Mouse (Mus musculus) stomach, embryonic 15.5 days (tissue): ENCODE measurements around the gene Gatm. TPM values are rescaled to one million over a fixed set of nuclear protein-coding genes. Genes with fewer than 3 reads are reported as not detected.
A peak's percentile ranks its signal among the peaks of the same experiment; 100 is the strongest.

Experiments used
- ATAC-seq: fragments of 200-750 bp; cut with Nextera tagmentation; 2 replicates; pipeline ENCODE4 v1.8.0; 2017; ENCODE audit warnings: low read depth, moderate number of reproducible peaks, moderate TSS enrichment; ENCODE audit not compliant: insufficient read depth, low FRiP score
- H3K27ac ChIP-seq: fragments of 300-500 bp; sonication (generic); 2 replicates; pipeline ENCODE4 v1.5.1; 2015; ENCODE audit warnings: mild to moderate bottlenecking, inconsistent platforms
- H3K27me3 ChIP-seq: fragments of 300-500 bp; sonication (generic); replicated peaks from 2 replicates; pipeline ENCODE4 v1.6.1; 2015; ENCODE audit warnings: inconsistent platforms
- H3K36me3 ChIP-seq: fragments of 300-500 bp; sonication (generic); 2 replicates; pipeline ENCODE4 v1.6.1; 2015; ENCODE audit warnings: inconsistent platforms
- H3K4me1 ChIP-seq: fragments of 300-500 bp; sonication (generic); 2 replicates; pipeline ENCODE4 v1.6.1; 2015; ENCODE audit warnings: inconsistent platforms
- H3K4me2 ChIP-seq: fragments of 300-500 bp; sonication (generic); 2 replicates; pipeline ENCODE4 v1.6.1; 2015; ENCODE audit warnings: mild to moderate bottlenecking, inconsistent platforms
- H3K4me3 ChIP-seq: fragments of 300-500 bp; sonication (generic); replicated peaks from 2 replicates; pipeline ENCODE4 v1.5.1; 2015; ENCODE audit warnings: inconsistent platforms
- H3K9ac ChIP-seq: fragments of 300-500 bp; sonication (generic); 2 replicates; pipeline ENCODE4 v1.6.1; 2015; ENCODE audit warnings: inconsistent platforms
- H3K9me3 ChIP-seq: fragments of 300-500 bp; sonication (generic); 2 replicates; pipeline ENCODE4 v1.6.1; 2016; ENCODE audit warnings: inconsistent platforms
- WGBS: fragments of 180-500 bp; shearing (Covaris S2); methylation state at CpG from one replicate; pipeline ENCODE4 v1.1.7; 2015; 5-methylcytosine and 5-hydroxymethylcytosine counted together
- microRNA counts: library from miRNA; unstranded; fragments of <30 nt; microRNA quantifications from one replicate; lab custom pipeline; 2016
- microRNA-seq: library from miRNA; unstranded; fragments of <30 nt; microRNA quantifications from one replicate; pipeline ENCODE4, GENCODE M21; 2016
- polyA plus RNA-seq: library from polyadenylated mRNA; unstranded; fragments of >200 nt; fragmentation: Nextera tagmentation; extraction: Ambion mirVana; gene quantifications from 2 replicates; pipeline ENCODE4 v1.2.1, GENCODE M21; 2015

The Gatm gene
- polyA plus RNA-seq, 1 experiment from 2014 or later = 22.4 TPM

DNA sequence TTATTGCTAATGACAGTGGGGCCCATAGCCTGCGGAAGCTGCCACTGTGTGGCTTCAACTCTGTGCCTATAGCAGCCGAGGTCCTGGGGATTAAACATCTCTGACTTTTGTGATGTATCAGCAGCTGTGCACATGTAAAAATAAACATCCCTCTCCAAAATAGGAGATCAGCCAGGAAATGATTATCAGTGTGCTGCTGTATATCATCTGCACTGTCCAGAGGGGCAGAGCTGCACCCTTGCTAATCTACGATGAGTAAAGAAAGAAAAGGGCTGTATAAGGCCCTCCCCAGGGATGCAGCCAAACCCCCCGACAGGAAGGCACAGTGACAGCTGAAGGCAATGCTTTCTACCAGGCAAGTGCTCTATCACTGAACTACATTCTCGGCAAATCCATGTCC lies 34.8 kb downstream of the Gatm start:
- ATAC-seq = 0 out of 2 replicates have a peak, but pooled peaks have one; percentile 50
- H3K4me2 ChIP-seq = peak overlapping the region; percentile 20; the same call in 1 of the 2 replicates
- H3K4me3 ChIP-seq = no peak overlapping the region
- WGBS = 20% methylated on average over 5 of the region's 5 CpGs
- no peaks in the 10 kb centered on the region for H3K27me3 ChIP-seq
- H3K9me3 ChIP-seq = no peaks in the 10 kb centered on the region
- H3K4me1 ChIP-seq = 0 out of 2 replicates have a peak, but pooled peaks cover 2% of the 10 kb centered on the region
- H3K36me3 ChIP-seq = no peaks in the 10 kb centered on the region
- H3K9ac ChIP-seq = no peak overlapping the region
- no peak overlapping the region for H3K27ac ChIP-seq

DNA sequence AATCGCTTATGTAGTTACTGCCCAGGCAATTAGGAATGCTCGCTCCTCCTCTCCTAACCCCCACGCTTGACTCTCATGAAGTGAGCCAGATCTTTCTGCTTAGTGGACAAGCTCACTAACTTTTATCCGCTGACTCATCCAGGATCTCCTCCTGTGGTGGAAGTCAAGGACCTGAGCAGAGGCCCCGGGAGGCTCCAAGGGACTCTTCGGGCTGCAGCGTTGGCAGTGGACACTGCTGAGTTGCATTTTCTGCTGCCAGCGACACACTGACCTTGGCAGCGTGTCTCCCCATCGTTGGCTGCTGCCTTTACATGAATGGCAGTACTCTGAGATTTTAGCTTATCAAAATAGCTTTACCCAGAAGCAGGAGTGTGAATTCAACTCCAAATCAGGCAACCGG lies 35.6 kb downstream of the Gatm start:
- Histone ChIP-seq H3K4me2 (no peak overlapping the region), H3K27me3 (no peaks in the 10 kb centered on the region), H3K36me3 (no peaks in the 10 kb centered on the region), H3K27ac (no peak overlapping the region), H3K4me3 (no peak overlapping the region), H3K9ac (no peak overlapping the region), H3K9me3 (no peaks in the 10 kb centered on the region), H3K4me1 (0 out of 2 replicates have a peak, but pooled peaks cover 2% of the 10 kb centered on the region)
- ATAC-seq = no peak
- 69% methylated on average over 11 of the region's 11 CpGs for WGBS

DNA sequence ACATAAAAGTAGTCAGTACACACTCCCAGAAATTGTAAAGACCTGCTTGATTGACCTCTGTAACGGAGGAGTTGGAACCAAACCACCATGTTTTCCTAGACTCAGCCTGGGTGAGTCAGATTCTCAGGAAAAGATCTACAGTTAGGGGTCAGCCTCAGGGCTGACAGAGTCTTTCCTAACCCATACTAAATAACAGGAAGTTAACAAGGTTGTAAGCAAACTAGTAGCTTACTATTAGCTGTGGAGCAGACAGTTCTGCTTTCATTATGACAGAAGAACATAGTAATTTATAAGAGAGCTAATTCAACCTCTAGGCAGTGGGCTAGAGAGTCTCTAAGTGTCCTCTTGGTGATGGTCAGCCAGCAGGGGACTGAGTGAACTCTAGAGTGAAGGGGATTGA lies 38.7 kb downstream of the Gatm start:
- Histone ChIP-seq H3K4me2 (no peak overlapping the region), H3K4me3 (no peak overlapping the region), H3K27ac (no peak overlapping the region), H3K4me1 (0 out of 2 replicates have a peak, but pooled peaks cover 2% of the 10 kb centered on the region), H3K9ac (no peak overlapping the region), H3K36me3 (no peaks in the 10 kb centered on the region), H3K9me3 (no peaks in the 10 kb centered on the region), H3K27me3 (no peaks in the 10 kb centered on the region)
- ATAC-seq = no peak
- 62% methylated on average over 1 of the region's 1 CpGs for WGBS

DNA sequence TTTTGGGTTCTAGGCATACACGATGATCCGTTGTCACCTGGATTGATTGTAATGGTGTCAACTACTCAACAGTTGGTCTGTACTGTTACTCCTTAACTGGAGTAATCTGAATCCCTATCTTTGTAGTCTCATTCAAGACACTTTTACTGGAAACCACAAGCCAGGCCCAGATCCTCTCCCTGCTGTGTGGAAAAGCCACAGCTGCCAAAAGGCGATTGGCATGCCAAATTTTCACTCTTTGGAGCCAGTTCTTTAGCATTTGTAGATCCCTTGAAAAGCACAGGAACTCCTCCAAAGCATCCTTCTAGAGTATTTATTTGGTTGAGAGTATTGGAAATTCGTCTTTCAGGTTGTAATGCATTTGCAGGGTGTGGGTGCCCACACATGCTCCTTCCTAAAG lies 39.8 kb downstream of the Gatm start:
- H3K9ac ChIP-seq = no peak overlapping the region
- no peak overlapping the region for H3K27ac ChIP-seq
- H3K4me3 ChIP-seq = no peak overlapping the region
- H3K4me2 ChIP-seq = no peak overlapping the region
- no peaks in the 10 kb centered on the region for H3K9me3 ChIP-seq
- no peaks in the 10 kb centered on the region for H3K4me1 ChIP-seq
- no peak for ATAC-seq
- WGBS = 74% methylated on average over 4 of the region's 4 CpGs
- no peaks in the 10 kb centered on the region for H3K36me3 ChIP-seq
- H3K27me3 ChIP-seq = no peaks in the 10 kb centered on the region

DNA sequence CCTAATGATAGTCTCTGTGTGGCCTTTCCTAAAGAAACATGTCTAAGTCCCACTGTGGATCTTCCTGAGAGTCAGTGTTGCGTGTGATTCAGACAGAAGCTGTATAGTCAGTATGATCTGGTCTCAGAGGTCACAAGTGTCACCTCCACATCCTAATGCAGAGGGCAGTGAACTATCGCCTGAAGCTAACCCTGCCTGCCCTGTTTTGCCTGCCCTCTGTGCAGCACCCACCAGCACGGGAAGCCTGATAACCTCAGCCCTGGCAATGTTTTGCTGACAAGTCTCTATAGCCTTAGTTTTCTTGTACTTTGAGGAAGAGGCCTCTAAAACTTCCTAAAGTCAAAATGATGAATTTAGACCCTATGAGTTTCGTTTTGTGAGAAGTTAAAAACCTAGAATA lies 40.7 kb downstream of the Gatm start:
- H3K4me3 ChIP-seq = no peak overlapping the region
- no peak overlapping the region for H3K27ac ChIP-seq
- no peaks in the 10 kb centered on the region for H3K9me3 ChIP-seq
- H3K4me1 ChIP-seq = no peaks in the 10 kb centered on the region
- no peak overlapping the region for H3K4me2 ChIP-seq
- no peak overlapping the region for H3K9ac ChIP-seq
- no peak for ATAC-seq
- 64% methylated on average over 4 of the region's 4 CpGs for WGBS
- H3K36me3 ChIP-seq = no peaks in the 10 kb centered on the region
- no peaks in the 10 kb centered on the region for H3K27me3 ChIP-seq

DNA sequence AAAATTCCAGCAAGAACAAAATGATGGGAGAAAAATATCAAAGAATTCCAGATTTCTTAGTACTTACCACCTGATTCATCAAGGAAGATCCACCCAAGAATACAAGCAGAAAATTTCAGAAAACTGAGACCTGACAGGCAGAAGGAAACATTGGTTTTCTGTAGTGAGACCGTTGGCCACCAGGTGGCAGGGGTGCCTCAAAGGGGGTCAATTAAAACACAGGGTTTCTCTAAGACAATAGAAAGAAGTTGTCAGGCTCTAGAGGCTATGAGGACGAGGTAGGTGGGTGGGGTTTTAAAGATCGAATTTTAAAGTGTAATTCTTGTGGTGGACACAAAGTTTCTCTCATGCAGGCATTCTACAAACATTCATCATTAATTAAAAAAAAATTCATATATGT lies 41.7 kb downstream of the Gatm start:
- Histone ChIP-seq H3K27ac (no peak overlapping the region), H3K4me3 (no peak overlapping the region), H3K9me3 (no peaks in the 10 kb centered on the region), H3K4me2 (no peak overlapping the region), H3K4me1 (no peaks in the 10 kb centered on the region), H3K27me3 (no peaks in the 10 kb centered on the region), H3K36me3 (no peaks in the 10 kb centered on the region), H3K9ac (no peak overlapping the region)
- ATAC-seq = no peak
- WGBS = 12% methylated on average over 3 of the region's 3 CpGs

DNA sequence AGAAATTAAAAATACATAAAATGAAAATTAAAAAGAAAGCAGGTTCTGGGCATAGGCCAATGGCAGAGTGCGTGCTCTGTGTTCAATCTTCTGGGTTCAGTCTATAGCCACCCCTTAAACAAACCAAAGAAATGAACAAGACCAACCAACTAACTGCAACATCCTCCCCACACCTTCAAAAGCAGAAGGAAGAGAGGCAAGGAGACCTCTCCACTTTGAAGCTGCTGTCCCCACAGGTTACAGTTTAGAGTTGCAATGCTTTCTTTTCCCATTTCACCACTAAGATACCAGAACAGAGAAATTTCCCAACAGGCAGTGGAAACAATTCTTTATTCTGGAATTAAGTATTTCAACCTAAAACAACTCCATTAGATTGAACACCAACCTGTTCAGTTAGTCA lies 48.9 kb downstream of the Gatm start:
- H3K9ac ChIP-seq = no peak overlapping the region

DNA sequence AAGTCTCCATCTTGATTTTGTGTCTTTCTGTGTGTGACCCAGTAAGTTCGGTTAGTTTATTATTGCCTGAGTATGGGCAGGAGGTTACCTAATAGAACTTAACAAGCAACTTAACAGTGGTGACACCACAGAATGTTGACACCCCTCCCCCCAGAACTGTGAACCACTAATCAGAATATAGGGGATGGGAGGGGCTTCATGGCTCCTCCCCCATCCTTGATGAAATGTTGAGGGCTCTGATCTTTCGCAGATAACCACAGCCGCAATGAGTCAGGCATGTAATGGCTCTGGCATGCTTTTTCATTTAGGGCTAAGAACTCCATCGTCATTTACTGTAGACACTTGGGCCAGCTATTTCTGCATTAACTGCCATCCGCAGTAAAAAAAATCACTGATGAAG lies 49.9 kb downstream of the Gatm start:
- H3K27me3 ChIP-seq = no peaks in the 10 kb centered on the region
- H3K4me3 ChIP-seq = no peak overlapping the region
- H3K4me1 ChIP-seq = no peaks in the 10 kb centered on the region
- no peaks in the 10 kb centered on the region for H3K9me3 ChIP-seq
- H3K36me3 ChIP-seq = no peaks in the 10 kb centered on the region
- no peak overlapping the region for H3K9ac ChIP-seq
- WGBS = 92% methylated on average over 5 of the region's 5 CpGs
- H3K27ac ChIP-seq = no peak overlapping the region
- no peak overlapping the region for H3K4me2 ChIP-seq
- no peak for ATAC-seq

More for the DNA sequence above, 48.9 kb downstream of the Gatm start:
- Histone ChIP-seq H3K27ac (no peak overlapping the region), H3K9me3 (no peaks in the 10 kb centered on the region), H3K4me3 (no peak overlapping the region), H3K4me2 (no peak overlapping the region), H3K27me3 (no peaks in the 10 kb centered on the region), H3K4me1 (no peaks in the 10 kb centered on the region), H3K36me3 (no peaks in the 10 kb centered on the region)
- ATAC-seq = no peak
- WGBS = 91% methylated on average over 1 of the region's 1 CpGs

DNA sequence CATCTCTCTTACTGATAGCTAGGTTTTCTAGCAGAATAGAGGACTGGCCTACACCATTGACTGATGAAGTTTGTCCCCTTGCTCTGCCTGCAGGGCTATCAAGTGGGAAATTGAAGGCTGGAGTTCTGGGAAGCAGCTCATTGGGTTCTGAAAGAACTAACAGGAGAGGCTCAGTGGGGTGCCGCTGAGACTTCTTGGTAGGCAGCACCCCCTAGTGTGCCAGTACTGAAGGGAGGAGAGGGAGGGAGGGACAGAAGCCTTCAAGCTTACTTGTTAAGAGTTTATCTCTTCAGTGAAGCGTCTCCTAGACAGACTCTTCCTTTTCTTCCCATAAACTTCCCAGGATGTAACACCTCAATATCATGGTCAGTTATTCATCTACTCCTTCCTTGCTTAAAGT lies 52.8 kb downstream of the Gatm start:
- H3K36me3 ChIP-seq = no peaks in the 10 kb centered on the region
- H3K9me3 ChIP-seq = no peaks in the 10 kb centered on the region
- H3K27me3 ChIP-seq = no peaks in the 10 kb centered on the region
- H3K4me3 ChIP-seq = no peak overlapping the region
- 35% methylated on average over 2 of the region's 2 CpGs for WGBS
- no peak overlapping the region for H3K27ac ChIP-seq
- no peaks in the 10 kb centered on the region for H3K4me1 ChIP-seq
- no peak overlapping the region for H3K9ac ChIP-seq
- no peak for ATAC-seq
- no peak overlapping the region for H3K4me2 ChIP-seq

MicroRNAs encoded within 50 kb of the gene (microRNA counts, 519-probe panel; counts per million panel counts)
- not detected for microRNA mmu-miR-147 (lab: Ali Mortazavi, UCI)

Small RNA genes within 50 kb of the gene (microRNA-seq; reads per million reads assigned to microRNA genes)
- gene Mir147 = 21.1 reads per million, percentile 33 among the genes with 10 or more reads in this experiment

Other genes starting within 250 kb of the Gatm start
- 2.3 and 2.6 TPM in 2 replicates for gene Shf, start 242.1 kb downstream of the Gatm start, polyA plus RNA-seq
- 14.3 and 20.0 TPM in 2 replicates for gene Slc28a2, start 184.8 kb downstream of the Gatm start, polyA plus RNA-seq
- 0.13 and 0.14 TPM in 2 replicates for gene Gm14085, start 126.4 kb downstream of the Gatm start, polyA plus RNA-seq
- 12.2 and 15.2 TPM in 2 replicates for gene AA467197, start 25.7 kb upstream of the Gatm start, polyA plus RNA-seq
- gene Slc30a4, start 91.4 kb upstream of the Gatm start, polyA plus RNA-seq = 9.3 and 9.6 TPM in 2 replicates
- gene Bloc1s6, start 127.2 kb upstream of the Gatm start, polyA plus RNA-seq = 43.4 and 50.0 TPM in 2 replicates
- gene Sqor, start 153.9 kb upstream of the Gatm start, polyA plus RNA-seq = 30.0 TPM in 2 replicates